Mouse (Mus musculus) right cerebral cortex, postnatal 25 days (tissue): Measurements from ENCODE around the gene Ctcfl.
A peak's percentile ranks its signal among the peaks of the same experiment; 100 is the strongest.

Source experiments
- DNase-seq: peaks from one replicate; pipeline ENCODE4 v3.0.0; 2022

The Ctcfl gene

DNA sequence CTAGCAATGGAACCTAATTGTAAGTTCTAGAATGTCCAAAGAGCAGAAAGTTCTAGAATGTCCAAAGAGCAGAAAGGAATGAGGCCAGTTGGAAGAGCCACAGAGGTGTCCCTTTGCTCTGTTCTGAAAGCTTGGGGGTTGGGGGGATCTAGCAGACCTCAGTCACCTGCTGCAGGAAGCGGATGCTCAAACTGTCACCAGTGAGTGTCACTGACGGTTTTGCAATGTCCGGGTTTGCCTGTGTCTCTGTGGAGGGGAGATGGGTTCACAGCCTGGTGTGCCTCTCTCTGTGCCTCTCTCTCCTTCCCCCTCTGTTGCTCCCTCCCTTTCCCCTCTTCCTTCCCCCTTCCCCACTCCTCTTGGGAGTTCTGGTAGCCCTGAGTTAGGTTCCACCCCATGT lies 36.6 kb downstream of the Ctcfl start:
- DNase-seq: no peak

- peak; percentile 56 for DNase-seq
Observed at GRCm38 (mm10) chr2:173080785-173081241, 38.5 kb downstream of the Ctcfl start.

- no peak for DNase-seq
Observed at GRCm38 (mm10) chr2:173079766-173080549, 39.4 kb downstream of the Ctcfl start.

GRCm38 (mm10) chr2:173076921-173077320 lies 42.4 kb downstream of the Ctcfl start:
- no peak for DNase-seq

DNA sequence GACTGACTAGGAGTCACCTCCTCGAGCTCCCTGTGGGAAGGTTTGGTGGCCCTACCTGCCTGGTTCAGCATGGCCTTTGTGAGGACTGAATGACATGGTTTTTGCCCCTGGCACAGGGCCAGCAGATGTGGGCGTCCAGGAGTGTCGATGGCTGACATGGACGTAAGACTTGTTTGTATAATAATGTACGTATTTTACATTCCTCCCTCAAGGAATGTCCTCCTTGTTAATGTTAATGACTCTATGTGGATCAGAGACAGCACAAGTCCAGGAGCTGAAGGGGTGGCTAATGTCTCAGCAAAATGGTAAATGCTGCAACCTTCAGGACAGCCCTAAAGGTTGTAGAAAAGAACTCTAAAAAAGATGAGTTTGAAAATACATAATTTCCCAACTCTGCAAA lies 45.7 kb downstream of the Ctcfl start:
- no peak for DNase-seq

- DNase-seq: no peak
Observed at GRCm38 (mm10) chr2:173072948-173073347, 46.4 kb downstream of the Ctcfl start.

GRCm38 (mm10) chr2:173064864-173065263 lies 54.5 kb downstream of the Ctcfl start:
- no peak for DNase-seq

GRCm38 (mm10) chr2:173063219-173063618 lies 56.1 kb downstream of the Ctcfl start:
- DNase-seq: no peak

- DNase-seq: no peak
Observed at GRCm38 (mm10) chr2:173061443-173062351, 57.6 kb downstream of the Ctcfl start.

- DNase-seq: no peak
Observed at GRCm38 (mm10) chr2:173060450-173060849, 58.9 kb downstream of the Ctcfl start.

- DNase-seq: no peak
Observed at GRCm38 (mm10) chr2:173058263-173058662, 61.1 kb downstream of the Ctcfl start.

GRCm38 (mm10) chr2:173057623-173058022 lies 61.7 kb downstream of the Ctcfl start:
- DNase-seq: no peak

DNA sequence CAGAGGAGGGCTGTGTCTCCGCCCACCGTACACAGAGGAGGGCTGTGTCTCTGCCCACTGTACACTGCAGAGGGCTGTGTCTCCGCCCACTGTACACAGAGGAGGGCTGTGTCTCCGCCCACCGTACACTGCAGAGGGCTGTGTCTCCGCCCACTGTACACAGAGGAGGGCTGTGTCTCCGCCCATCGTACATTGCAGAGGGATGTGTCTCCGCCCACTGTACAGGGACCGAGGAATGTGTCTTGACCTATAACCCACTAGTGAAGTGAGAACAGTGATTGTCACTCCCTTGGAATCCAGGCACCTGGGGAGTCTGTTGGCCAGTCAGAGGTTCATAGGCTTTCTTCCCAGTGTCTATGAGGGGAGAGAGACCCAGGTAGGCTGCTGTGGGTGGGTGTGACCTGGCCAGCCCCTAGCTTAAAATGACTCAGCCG lies 62.4 kb downstream of the Ctcfl start:
- no peak for DNase-seq

- no peak for DNase-seq
Observed at GRCm38 (mm10) chr2:173056303-173056881, 62.9 kb downstream of the Ctcfl start.

DNA sequence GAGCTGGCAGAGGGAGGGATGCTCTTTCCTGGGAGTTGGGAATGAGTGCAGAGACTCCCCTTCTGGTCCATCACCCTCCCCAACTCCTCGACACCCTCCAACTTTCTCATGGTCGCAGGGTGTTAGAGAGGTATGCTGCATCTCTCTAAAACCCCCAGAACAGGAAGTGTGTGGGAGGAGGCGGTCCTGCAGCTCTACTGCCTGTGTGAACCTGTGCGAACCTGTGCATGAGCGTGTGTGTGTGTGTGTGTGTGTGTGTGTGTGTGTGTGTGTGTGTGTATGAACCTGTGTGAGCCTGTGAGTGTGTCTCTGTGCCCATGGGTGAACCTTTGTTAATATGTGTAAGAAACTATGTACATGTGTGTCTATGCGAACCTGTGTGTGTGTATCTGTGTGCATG lies 65.5 kb downstream of the Ctcfl start:
- no peak for DNase-seq

GRCm38 (mm10) chr2:173052881-173053280 lies 66.4 kb downstream of the Ctcfl start:
- DNase-seq: no peak

GRCm38 (mm10) chr2:173050604-173051382 lies 68.5 kb downstream of the Ctcfl start:
- DNase-seq: no peak

- DNase-seq: no peak
Observed at GRCm38 (mm10) chr2:173049817-173050216, 69.5 kb downstream of the Ctcfl start.

GRCm38 (mm10) chr2:173049231-173049630 lies 70.1 kb downstream of the Ctcfl start:
- no peak for DNase-seq

GRCm38 (mm10) chr2:173048041-173048745 lies 71.1 kb downstream of the Ctcfl start:
- DNase-seq: no peak

DNA sequence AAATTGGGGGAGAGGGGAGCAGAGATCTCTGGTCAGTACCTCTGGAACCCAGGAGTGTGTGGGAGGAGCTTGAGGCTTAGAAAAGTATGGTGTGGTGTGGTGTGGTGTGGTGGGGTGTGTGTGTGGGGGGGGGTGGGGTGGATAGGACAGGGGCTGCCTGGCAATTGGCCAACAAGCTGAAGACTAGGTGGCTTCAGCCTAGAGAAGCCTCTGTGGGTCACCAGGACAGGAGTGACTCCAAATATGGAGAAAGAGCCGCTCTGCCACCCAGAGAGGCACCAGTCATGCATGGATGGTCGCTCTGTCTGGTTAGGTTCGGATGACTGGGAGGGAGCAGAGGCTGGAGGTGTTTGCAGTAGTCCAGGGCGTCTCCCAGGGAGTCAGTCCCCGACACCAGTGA lies 71.9 kb downstream of the Ctcfl start:
- DNase-seq: no peak
